24 mouse cellular contexts compared by ENCODE assay signal in genomic region chr5:27322895-27323792, GRCm38 (mm10).
DNase-seq lines count a peak whose midpoint lies in the region; ATAC-seq and TF ChIP-seq lines count a peak whose summit lies in the region.
"Had no signal": no experiment of that assay in that cellular context is flagged by ENCODE, and none has a peak within 500 bp of the region (broad histone marks: within the 10 kb centered on the region; RNA-seq: fewer than 3 reads in every experiment).

No protein-coding gene starts in this region.

- intact Hi-C loops in left cerebral cortex, adult 2 months (cut with DNase I): loop anchor here (10.0 kb wide), 1 partner anchor 248 kb away; no protein-coding TSS in a partner anchor
- intact Hi-C loops in left cerebral cortex, postnatal 4 days (cut with DNase I): no loop called here

- no peaks in the 10 kb centered on the region for H3K79me2 ChIP-seq in CH12.LX (replicated peaks; ENCODE audit: control insufficient read depth, extremely low read depth, insufficient read depth, poor library complexity, severe bottlenecking)

- in situ Hi-C loops in CH12.LX (cut with MboI; ENCODE audit: low pct_ligation_motif_present, low pct_unique_long_range_greater_than_20kb, low sequenced_read_pairs): no loop called here

- no peak overlapping the region for H3K4me2 ChIP-seq in hindbrain, embryonic 12.5 days (replicated peaks)
- no peak overlapping the region for H3K4me2 ChIP-seq in hindbrain, postnatal 0 days (ENCODE audit: low read depth, low read length)
- H3K4me2 ChIP-seq in CH12.LX (ENCODE audit: insufficient read depth, low read depth, poor library complexity, severe bottlenecking): no peak overlapping the region
- H3K4me2 ChIP-seq: embryonic facial prominence, embryonic 12.5 days; heart, embryonic 15.5 days; limb, embryonic 12.5 days; liver, embryonic 12.5 days; lung, embryonic 14.5 days had no signal

- no peaks in the 10 kb centered on the region for H3K9me3 ChIP-seq in hindbrain, embryonic 12.5 days (replicated peaks)
- H3K9me3 ChIP-seq in hindbrain, postnatal 0 days (ENCODE audit: low read length): no peaks in the 10 kb centered on the region
- peaks cover 31% of the 10 kb centered on the region for H3K9me3 ChIP-seq in CH12.LX (replicated peaks; ENCODE audit: low read length)
- H3K9me3 ChIP-seq: embryonic facial prominence, embryonic 12.5 days; heart, embryonic 15.5 days; limb, embryonic 12.5 days; liver, embryonic 12.5 days had no signal

- peaks cover 2% of the 10 kb centered on the region; the same call in 1 of the 2 replicates for H3K4me1 ChIP-seq in hindbrain, embryonic 12.5 days
- H3K4me1 ChIP-seq in hindbrain, postnatal 0 days (ENCODE audit: insufficient read depth, low read length): peaks cover 3% of the 10 kb centered on the region
- H3K4me1 ChIP-seq in CH12.LX (ENCODE audit: control insufficient read depth in 1 of 2, insufficient read depth in 2 of 2): peaks cover 0 to 40% of the 10 kb centered on the region in 2 experiments; a peak in 2 of 4 replicates
- H3K4me1 ChIP-seq: embryonic facial prominence, embryonic 12.5 days; heart, embryonic 15.5 days; limb, embryonic 12.5 days; liver, embryonic 12.5 days had no signal

- H3K9ac ChIP-seq in hindbrain, embryonic 12.5 days: no peak overlapping the region
- H3K9ac ChIP-seq in hindbrain, postnatal 0 days (replicated peaks; ENCODE audit: low read length): no peak overlapping the region
- H3K9ac ChIP-seq in CH12.LX (ENCODE audit: insufficient read depth, low read depth): no peak overlapping the region
- H3K9ac ChIP-seq: embryonic facial prominence, embryonic 12.5 days; heart, embryonic 15.5 days; limb, embryonic 12.5 days; liver, embryonic 12.5 days; lung, embryonic 14.5 days had no signal

- no peaks in the 10 kb centered on the region for H3K36me3 ChIP-seq in hindbrain, embryonic 12.5 days
- H3K36me3 ChIP-seq in hindbrain, postnatal 0 days (ENCODE audit: insufficient read depth, low read length): no peaks in the 10 kb centered on the region
- H3K36me3 ChIP-seq in CH12.LX (replicated peaks in 1 of 2; ENCODE audit: control insufficient read depth in 1 of 2, insufficient read depth in 1 of 2, low read length in 1 of 2): no peaks in the 10 kb centered on the region
- H3K36me3 ChIP-seq: embryonic facial prominence, embryonic 12.5 days; heart, embryonic 15.5 days; limb, embryonic 12.5 days; liver, embryonic 12.5 days had no signal

- no peak for TF ChIP-seq CTCF in hindbrain, postnatal 0 days (IDR thresholded peaks at IDR 0.05; ENCODE audit: low read depth)
- TF ChIP-seq CTCF in left cerebral cortex, adult 2 months (IDR thresholded peaks at IDR 0.05): no peak
- no peak for TF ChIP-seq CTCF in CH12.LX (conservative IDR thresholded peaks at IDR 0.05 in 1 of 2, IDR thresholded peaks at IDR 0.05 in 1 of 2; ENCODE audit: low read depth in 2 of 2, low read length in 2 of 2)

- TF ChIP-seq EP300 in CH12.LX (IDR thresholded peaks at IDR 0.05; ENCODE audit: low read length): no peak

- H3K27ac ChIP-seq in hindbrain, embryonic 12.5 days: no peak overlapping the region
- no peak overlapping the region for H3K27ac ChIP-seq in hindbrain, postnatal 0 days
- H3K27ac ChIP-seq in left cerebral cortex, adult 2 months: peak overlapping the region; percentile 12; the same call in 1 of the 2 replicates
- H3K27ac ChIP-seq in CH12.LX (ENCODE audit: insufficient read depth, low read depth): no peak overlapping the region
- H3K27ac ChIP-seq: embryonic facial prominence, embryonic 12.5 days; heart, adult 2 months; heart, embryonic 15.5 days; kidney, postnatal 0 days; limb, embryonic 12.5 days; liver, embryonic 12.5 days; stomach, postnatal 0 days had no signal

- no peak for TF ChIP-seq RAD21 in CH12.LX (IDR thresholded peaks at IDR 0.05; ENCODE audit: low read depth, low read length)

- H3K27me3 ChIP-seq in hindbrain, embryonic 12.5 days: no peaks in the 10 kb centered on the region
- no peaks in the 10 kb centered on the region for H3K27me3 ChIP-seq in hindbrain, postnatal 0 days (ENCODE audit: insufficient read depth, low read length)
- H3K27me3 ChIP-seq in CH12.LX (replicated peaks): no peaks in the 10 kb centered on the region
- H3K27me3 ChIP-seq: embryonic facial prominence, embryonic 12.5 days; heart, embryonic 15.5 days; limb, embryonic 12.5 days; liver, embryonic 12.5 days had no signal

- H3K4me3 ChIP-seq in hindbrain, embryonic 12.5 days: no peak overlapping the region
- no peak overlapping the region for H3K4me3 ChIP-seq in hindbrain, postnatal 0 days (ENCODE audit: low read length)
- no peak overlapping the region for H3K4me3 ChIP-seq in left cerebral cortex, adult 2 months
- no peak overlapping the region for H3K4me3 ChIP-seq in CH12.LX (replicated peaks in 1 of 3; ENCODE audit: low read depth in 2 of 3, low read length in 2 of 3, poor library complexity in 1 of 3)
- H3K4me3 ChIP-seq: embryonic facial prominence, embryonic 12.5 days; erythroblast, embryonic 14.5 days; heart, adult 2 months; heart, embryonic 15.5 days; limb, embryonic 12.5 days; liver, embryonic 12.5 days; myocyte had no signal

- no peak for TF ChIP-seq POLR2A in CH12.LX (IDR thresholded peaks at IDR 0.05; ENCODE audit: low read depth, low read length)

- dilution Hi-C loops in CH12.LX (cut with MboI; ENCODE audit: extremely low pct_ligation_motif_present, extremely low pct_unique_long_range_greater_than_20kb, low sequenced_read_pairs): no loop called here

- ATAC-seq in hindbrain, embryonic 12.5 days (ENCODE audit: low FRiP score): 0 out of 2 replicates have a peak, but pooled peaks have one; percentile 63
- ATAC-seq in hindbrain, postnatal 0 days: no peak
- peak; percentile 46 for ATAC-seq in inflammation-experienced regulatory T-cells, adult 6 months
- ATAC-seq: liver, embryonic 12.5 days had no signal

- DNase-seq in hindbrain, postnatal 0 days (ENCODE audit: low spot score): no peak
- DNase-seq in left cerebral cortex, adult 2 months (ENCODE audit: extremely low spot score in 1 of 2, low spot score in 2 of 2): no peak
- no peak for DNase-seq in left cerebral cortex, postnatal 4 days
- peak; percentile 42 for DNase-seq in CH12.LX (ENCODE audit: extremely low read depth)
- no peak for DNase-seq in cerebellum, adult 18-20 months
- DNase-seq: adrenal gland, adult 2 months; cerebellum, postnatal 10 days; gastrocnemius, postnatal 14 days; heart, adult 2 months; heart, postnatal 4 days; kidney, adult 18-20 months; lung, embryonic 14.5 days; lung, postnatal 36 days; right cerebral cortex, postnatal 4 days had no signal

- WGBS in hindbrain, embryonic 12.5 days: 75% methylated on average over 3 of the region's 3 CpGs
- WGBS in hindbrain, postnatal 0 days: 71% methylated on average over 3 of the region's 3 CpGs

TF ChIP-seq in CH12.LX, 34 proteins besides CTCF, POLR2A, EP300 and RAD21:
- no peak for TF ChIP-seq ZKSCAN1 (IDR thresholded peaks at IDR 0.05; ENCODE audit: borderline replicate concordance, low read depth, low read length)
- no peak for TF ChIP-seq MEF2A (IDR thresholded peaks at IDR 0.05; ENCODE audit: borderline replicate concordance, low read depth, low read length)
- TF ChIP-seq CHD1 (IDR thresholded peaks at IDR 0.05; ENCODE audit: low read depth, low read length): no peak
- no peak for TF ChIP-seq USF1 (IDR thresholded peaks at IDR 0.05; ENCODE audit: low read depth, low read length)
- TF ChIP-seq SMC3 (IDR thresholded peaks at IDR 0.05; ENCODE audit: low read depth, low read length): no peak
- TF ChIP-seq UBTF (IDR thresholded peaks at IDR 0.05; ENCODE audit: low read depth, low read length): no peak
- no peak for TF ChIP-seq ZMIZ1 (IDR thresholded peaks at IDR 0.05; ENCODE audit: low read depth, low read length)
- no peak for TF ChIP-seq RCOR1 (conservative IDR thresholded peaks at IDR 0.05; ENCODE audit: low read depth, low read length)
- no peak for TF ChIP-seq MYC (IDR thresholded peaks at IDR 0.05; ENCODE audit: low read depth, low read length)
- TF ChIP-seq TBP (conservative IDR thresholded peaks at IDR 0.05; ENCODE audit: low read depth, low read length): no peak
- no peak for TF ChIP-seq TCF12 (IDR thresholded peaks at IDR 0.05; ENCODE audit: low read depth, low read length)
- TF ChIP-seq ZNF384 (IDR thresholded peaks at IDR 0.05; ENCODE audit: low read depth, low read length): no peak
- no peak for TF ChIP-seq USF2 (conservative IDR thresholded peaks at IDR 0.05; ENCODE audit: low read depth, low read length)
